Mouse (Mus musculus): ENCODE data around the gene Ptprc. TPM values are rescaled to one million over a fixed set of nuclear protein-coding genes. Genes with fewer than 3 reads are reported as not detected.

Ptprc gene
- polyA plus RNA-seq, 1 experiment = 0.61 TPM

GRCm38 (mm10) chr1:138185904-138186303 is 10.4 kb upstream of the Ptprc start:
- no peak for TF ChIP-seq POLR2A (IDR thresholded peaks at IDR 0.05; ENCODE audit: control insufficient read depth, low read depth, low read length)
- no peak for TF ChIP-seq CTCF (IDR thresholded peaks at IDR 0.05; ENCODE audit: control insufficient read depth, insufficient read depth, insufficient replicate concordance, low read depth, low read length)
- no peaks in the 10 kb centered on the region for H3K36me3 ChIP-seq (ENCODE audit: control insufficient read depth, insufficient read depth, low read length)
- H3K27me3 ChIP-seq (ENCODE audit: control insufficient read depth, insufficient read depth, low read length) = no peaks in the 10 kb centered on the region
- no peak overlapping the region for H3K27ac ChIP-seq (ENCODE audit: control insufficient read depth, insufficient read depth, low read depth, low read length)
- no peaks in the 10 kb centered on the region for H3K4me1 ChIP-seq (ENCODE audit: control insufficient read depth, insufficient read depth, low read length)
- no peak overlapping the region for H3K4me3 ChIP-seq (ENCODE audit: control insufficient read depth, low read depth, low read length)

DNA sequence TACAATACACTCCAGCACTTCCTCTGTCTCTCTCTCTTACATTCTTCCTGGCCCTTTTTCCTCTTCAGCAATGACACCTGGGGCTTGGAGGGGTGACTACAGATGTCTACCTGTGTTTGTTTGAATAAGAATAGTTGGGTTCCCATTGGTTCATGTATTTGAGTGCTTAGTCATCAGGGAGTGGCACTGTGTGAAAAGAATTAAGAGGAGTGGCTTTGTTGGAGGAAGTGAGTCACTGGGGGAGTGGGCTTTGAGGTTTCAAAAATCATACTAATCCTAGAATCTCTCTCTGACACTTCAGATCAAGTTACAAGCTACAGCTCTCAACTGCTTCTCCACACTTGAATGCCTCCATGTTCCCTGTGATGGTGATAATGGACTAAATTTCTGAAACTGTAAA is 4.6 kb upstream of the Ptprc start:
- TF ChIP-seq POLR2A (IDR thresholded peaks at IDR 0.05; ENCODE audit: control insufficient read depth, low read depth, low read length) = no peak
- no peak for TF ChIP-seq CTCF (IDR thresholded peaks at IDR 0.05; ENCODE audit: control insufficient read depth, insufficient read depth, insufficient replicate concordance, low read depth, low read length)
- Histone ChIP-seq H3K4me1 (ENCODE audit: control insufficient read depth, insufficient read depth, low read length) (no peaks in the 10 kb centered on the region), H3K27ac (ENCODE audit: control insufficient read depth, insufficient read depth, low read depth, low read length) (no peak overlapping the region), H3K27me3 (ENCODE audit: control insufficient read depth, insufficient read depth, low read length) (no peaks in the 10 kb centered on the region), H3K4me3 (ENCODE audit: control insufficient read depth, low read depth, low read length) (no peak overlapping the region), H3K36me3 (ENCODE audit: control insufficient read depth, insufficient read depth, low read length) (no peaks in the 10 kb centered on the region)

DNA sequence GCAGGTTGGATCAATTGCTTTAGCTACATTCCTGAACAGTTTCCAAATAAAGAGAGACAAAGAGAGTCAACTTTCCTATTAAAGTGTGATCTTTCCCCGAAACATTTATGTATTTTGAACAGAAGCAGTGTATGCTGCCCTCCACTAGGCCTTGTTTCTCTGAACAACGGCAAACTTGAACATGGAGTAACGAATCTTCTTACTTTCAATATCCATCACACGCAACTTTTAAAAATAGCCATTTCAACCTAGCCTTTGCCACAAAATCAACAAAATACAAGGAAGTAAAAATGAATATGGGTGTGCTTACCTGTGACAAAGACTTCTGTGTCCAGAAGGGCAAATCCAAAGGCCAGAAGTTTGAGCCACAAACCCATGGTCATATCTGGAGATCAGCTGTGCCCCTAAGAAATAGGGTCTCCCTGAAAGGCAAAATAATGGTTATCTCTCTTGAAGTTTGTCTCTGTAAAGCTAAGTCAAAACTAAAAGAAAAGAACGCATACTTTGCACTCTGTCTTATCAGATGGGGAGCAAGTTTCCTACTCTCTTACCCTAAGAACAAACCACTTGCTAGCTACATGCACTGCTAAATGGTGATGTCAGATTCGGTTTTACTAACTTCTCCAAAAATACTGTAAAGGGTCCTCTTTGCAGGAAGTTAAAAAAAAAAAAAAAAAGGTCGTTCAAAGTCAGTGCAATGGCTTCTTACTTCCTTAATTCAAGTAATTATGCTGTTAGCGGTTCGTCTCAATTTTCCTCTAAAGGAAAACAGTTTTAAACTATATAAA is 609 bp downstream of the Ptprc start:
- Histone ChIP-seq H3K36me3 (ENCODE audit: control insufficient read depth, insufficient read depth, low read length) (no peaks in the 10 kb centered on the region), H3K27ac (ENCODE audit: control insufficient read depth, insufficient read depth, low read depth, low read length) (no peak overlapping the region), H3K27me3 (ENCODE audit: control insufficient read depth, insufficient read depth, low read length) (no peaks in the 10 kb centered on the region)

DNA sequence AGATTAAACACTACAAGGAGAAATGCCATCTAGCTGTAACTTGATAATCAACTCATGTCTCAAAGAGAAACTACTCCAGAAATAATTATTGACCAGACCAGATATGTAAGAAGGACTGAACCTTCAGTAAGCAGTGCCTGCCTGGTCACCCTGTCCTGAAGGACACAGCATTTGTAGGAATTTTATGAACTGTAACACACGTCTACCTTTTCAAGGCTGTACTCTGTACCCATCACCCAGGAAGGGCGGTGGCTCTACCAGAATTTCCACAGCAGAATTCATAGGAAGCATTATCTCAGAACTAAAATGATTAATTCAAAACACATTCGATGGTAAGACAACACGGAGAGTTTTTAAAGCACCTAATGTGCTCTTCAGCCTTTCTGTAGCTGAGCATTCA is 1.4 kb downstream of the Ptprc start:
- no peaks in the 10 kb centered on the region for H3K36me3 ChIP-seq (ENCODE audit: control insufficient read depth, insufficient read depth, low read length)
- H3K4me1 ChIP-seq (ENCODE audit: control insufficient read depth, insufficient read depth, low read length) = no peaks in the 10 kb centered on the region
- H3K27me3 ChIP-seq (ENCODE audit: control insufficient read depth, insufficient read depth, low read length) = no peaks in the 10 kb centered on the region
- H3K27ac ChIP-seq (ENCODE audit: control insufficient read depth, insufficient read depth, low read depth, low read length) = no peak overlapping the region
- no peak for TF ChIP-seq POLR2A (IDR thresholded peaks at IDR 0.05; ENCODE audit: control insufficient read depth, low read depth, low read length)
- no peak for TF ChIP-seq CTCF (IDR thresholded peaks at IDR 0.05; ENCODE audit: control insufficient read depth, insufficient read depth, insufficient replicate concordance, low read depth, low read length)
- H3K4me3 ChIP-seq (ENCODE audit: control insufficient read depth, low read depth, low read length) = no peak overlapping the region

More for the DNA sequence above, 609 bp downstream of the Ptprc start:
- Histone ChIP-seq H3K4me1 (ENCODE audit: control insufficient read depth, insufficient read depth, low read length) (no peaks in the 10 kb centered on the region), H3K4me3 (ENCODE audit: control insufficient read depth, low read depth, low read length) (no peak overlapping the region)
- TF ChIP-seq POLR2A (IDR thresholded peaks at IDR 0.05; ENCODE audit: control insufficient read depth, low read depth, low read length) (no peak), CTCF (IDR thresholded peaks at IDR 0.05; ENCODE audit: control insufficient read depth, insufficient read depth, insufficient replicate concordance, low read depth, low read length) (no peak)

- no peaks in the 10 kb centered on the region for H3K4me1 ChIP-seq (ENCODE audit: control insufficient read depth, insufficient read depth, low read length)
- H3K27me3 ChIP-seq (ENCODE audit: control insufficient read depth, insufficient read depth, low read length) = no peaks in the 10 kb centered on the region
- no peak overlapping the region for H3K27ac ChIP-seq (ENCODE audit: control insufficient read depth, insufficient read depth, low read depth, low read length)
- H3K36me3 ChIP-seq (ENCODE audit: control insufficient read depth, insufficient read depth, low read length) = no peaks in the 10 kb centered on the region
- no peak overlapping the region for H3K4me3 ChIP-seq (ENCODE audit: control insufficient read depth, low read depth, low read length)
- TF ChIP-seq POLR2A (IDR thresholded peaks at IDR 0.05; ENCODE audit: control insufficient read depth, low read depth, low read length) = no peak
- TF ChIP-seq CTCF (IDR thresholded peaks at IDR 0.05; ENCODE audit: control insufficient read depth, insufficient read depth, insufficient replicate concordance, low read depth, low read length) = no peak
Observed at GRCm38 (mm10) chr1:138173669-138174068, 1.8 kb downstream of the Ptprc start.

DNA sequence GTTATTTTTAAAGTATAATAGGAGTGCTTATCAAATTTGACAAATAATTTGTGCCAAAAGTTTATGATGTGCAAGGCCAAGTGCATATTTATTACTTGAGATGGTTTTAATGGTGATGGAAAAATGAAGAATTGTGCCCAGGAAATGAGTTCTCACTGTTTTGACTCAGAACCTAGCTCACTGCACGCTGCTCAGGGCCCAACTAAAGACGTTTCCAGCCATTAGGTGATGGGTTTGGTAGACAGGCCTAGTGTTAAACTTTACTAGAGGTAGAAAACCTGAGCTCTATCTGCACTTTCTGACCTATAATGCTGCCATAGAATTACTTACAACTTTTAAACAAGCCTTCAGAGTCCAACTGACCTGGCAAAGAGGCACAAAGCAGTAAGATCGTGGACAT is 3.0 kb downstream of the Ptprc start:
- H3K27me3 ChIP-seq (ENCODE audit: control insufficient read depth, insufficient read depth, low read length) = no peaks in the 10 kb centered on the region
- no peak overlapping the region for H3K4me3 ChIP-seq (ENCODE audit: control insufficient read depth, low read depth, low read length)
- H3K36me3 ChIP-seq (ENCODE audit: control insufficient read depth, insufficient read depth, low read length) = no peaks in the 10 kb centered on the region
- H3K4me1 ChIP-seq (ENCODE audit: control insufficient read depth, insufficient read depth, low read length) = no peaks in the 10 kb centered on the region
- H3K27ac ChIP-seq (ENCODE audit: control insufficient read depth, insufficient read depth, low read depth, low read length) = no peak overlapping the region
- TF ChIP-seq CTCF (IDR thresholded peaks at IDR 0.05; ENCODE audit: control insufficient read depth, insufficient read depth, insufficient replicate concordance, low read depth, low read length) (no peak), POLR2A (IDR thresholded peaks at IDR 0.05; ENCODE audit: control insufficient read depth, low read depth, low read length) (no peak)

DNA sequence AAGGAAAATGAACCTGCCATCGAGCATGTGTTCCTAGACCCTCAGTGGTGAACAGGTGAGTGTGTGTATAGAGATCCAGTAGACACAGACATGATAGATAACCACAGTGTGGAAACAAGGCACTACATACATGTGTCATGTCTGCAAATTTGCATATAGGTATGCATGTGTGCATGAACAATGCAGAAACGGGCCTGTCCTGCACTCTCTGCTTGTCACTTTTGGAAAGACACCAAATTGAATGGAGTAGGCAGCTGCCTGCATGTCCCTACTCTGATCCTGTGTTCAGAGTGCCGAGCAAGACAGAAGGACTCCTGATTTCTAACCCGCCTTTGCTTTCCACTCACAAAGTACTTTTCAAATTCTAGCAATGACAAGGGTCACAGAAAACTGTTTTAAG is 3.4 kb downstream of the Ptprc start:
- H3K27me3 ChIP-seq (ENCODE audit: control insufficient read depth, insufficient read depth, low read length) = no peaks in the 10 kb centered on the region
- H3K4me3 ChIP-seq (ENCODE audit: control insufficient read depth, low read depth, low read length) = no peak overlapping the region
- no peak overlapping the region for H3K27ac ChIP-seq (ENCODE audit: control insufficient read depth, insufficient read depth, low read depth, low read length)
- TF ChIP-seq CTCF (IDR thresholded peaks at IDR 0.05; ENCODE audit: control insufficient read depth, insufficient read depth, insufficient replicate concordance, low read depth, low read length) (no peak), POLR2A (IDR thresholded peaks at IDR 0.05; ENCODE audit: control insufficient read depth, low read depth, low read length) (no peak)
- H3K36me3 ChIP-seq (ENCODE audit: control insufficient read depth, insufficient read depth, low read length) = no peaks in the 10 kb centered on the region
- no peaks in the 10 kb centered on the region for H3K4me1 ChIP-seq (ENCODE audit: control insufficient read depth, insufficient read depth, low read length)

All from testis, adult 2 months (tissue).